Mouse (Mus musculus) forebrain, embryonic 13.5 days (tissue): ENCODE results near the gene Tmem121b. TPM values are rescaled to one million over a fixed set of nuclear protein-coding genes. Genes with fewer than 3 reads are reported as not detected.

ENCODE experiments used
- ATAC-seq: fragments of 200-750 bp; cut with Nextera tagmentation; 2 replicates; pipeline ENCODE4 v1.8.0; 2017
- H3K27ac ChIP-seq: fragments of 300-500 bp; sonication (generic); 2 replicates; pipeline ENCODE4 v1.5.1; 2015; ENCODE audit warnings: inconsistent platforms, mild to moderate bottlenecking, moderate library complexity
- H3K27me3 ChIP-seq: fragments of 300-500 bp; sonication (generic); 2 replicates; pipeline ENCODE4 v1.6.1; 2015; ENCODE audit warnings: mild to moderate bottlenecking, inconsistent platforms
- H3K36me3 ChIP-seq: fragments of 300-500 bp; sonication (generic); 2 replicates; pipeline ENCODE4 v1.6.1; 2015; ENCODE audit warnings: mild to moderate bottlenecking, inconsistent platforms; ENCODE audit not compliant: poor library complexity, severe bottlenecking
- H3K4me1 ChIP-seq: fragments of 300-500 bp; sonication (generic); 2 replicates; pipeline ENCODE4 v1.6.1; 2015; ENCODE audit warnings: inconsistent platforms
- H3K4me2 ChIP-seq: fragments of 300-500 bp; sonication (generic); 2 replicates; pipeline ENCODE4 v1.6.1; 2015; ENCODE audit warnings: inconsistent platforms, mild to moderate bottlenecking, moderate library complexity
- H3K4me3 ChIP-seq: fragments of 300-500 bp; sonication (generic); 2 replicates; pipeline ENCODE4 v1.5.1; 2015; ENCODE audit warnings: mild to moderate bottlenecking, inconsistent platforms
- H3K9ac ChIP-seq: fragments of 300-500 bp; sonication (generic); 2 replicates; pipeline ENCODE4 v1.6.1; 2015; ENCODE audit warnings: mild to moderate bottlenecking, inconsistent platforms
- H3K9me3 ChIP-seq: fragments of 300-500 bp; sonication (generic); replicated peaks from 2 replicates; pipeline ENCODE4 v1.6.1; 2016; ENCODE audit warnings: inconsistent platforms
- WGBS: fragments of 180-500 bp; shearing (Covaris S2); methylation state at CpG from one replicate; pipeline ENCODE4 v1.1.7; 2015; 5-methylcytosine and 5-hydroxymethylcytosine counted together
- polyA plus RNA-seq: library from polyadenylated mRNA; unstranded; fragments of >200 nt; fragmentation: Nextera tagmentation; extraction: Ambion mirVana; gene quantifications from 2 replicates; pipeline ENCODE4 v1.2.1, GENCODE M21; 2015

Gene Tmem121b
- polyA plus RNA-seq, 1 experiment from 2014 or later = 2.0 TPM

GRCm38 (mm10) chr6:120463086-120463871 lies 30.3 kb downstream of the Tmem121b start, which contains the start of gene Il17ra:
Gene Il17ra (plus strand): TSS chr6:120463247.
- Histone ChIP-seq H3K4me2 (peak within 1 kb of the TSS; percentile 70), H3K4me1 (peaks cover 14% of the 10 kb centered on the region), H3K4me3 (peak within 1 kb of the TSS; percentile 56), H3K9me3 (no peaks in the 10 kb centered on the region), H3K9ac (peak within 1 kb of the TSS; percentile 68), H3K27ac (no peak within 1 kb of the TSS), H3K27me3 (peaks cover 48% of the 10 kb centered on the region), H3K36me3 (no peaks in the 10 kb centered on the region)
- WGBS = 1% methylated on average over 77 of the region's 90 CpGs
- peak; percentile 88 for ATAC-seq

- WGBS = 56% methylated on average over 6 of the region's 6 CpGs
- Histone ChIP-seq H3K4me3 (no peak overlapping the region), H3K9ac (no peak overlapping the region), H3K4me1 (peaks cover 14% of the 10 kb centered on the region), H3K27ac (no peak overlapping the region), H3K27me3 (peaks cover 48% of the 10 kb centered on the region), H3K36me3 (no peaks in the 10 kb centered on the region), H3K4me2 (no peak overlapping the region), H3K9me3 (no peaks in the 10 kb centered on the region)
- ATAC-seq = no peak
These were observed 31.4 kb downstream of the Tmem121b start for GRCm38 (mm10) chr6:120462251-120462650.

GRCm38 (mm10) chr6:120461217-120461616 lies 32.4 kb downstream of the Tmem121b start:
- peaks cover 14% of the 10 kb centered on the region for H3K4me1 ChIP-seq
- H3K9me3 ChIP-seq = no peaks in the 10 kb centered on the region
- no peak overlapping the region for H3K27ac ChIP-seq
- H3K36me3 ChIP-seq = no peaks in the 10 kb centered on the region
- peaks cover 46% of the 10 kb centered on the region for H3K27me3 ChIP-seq
- no peak overlapping the region for H3K4me2 ChIP-seq
- no peak overlapping the region for H3K4me3 ChIP-seq
- no peak for ATAC-seq
- 71% methylated on average over 15 of the region's 15 CpGs for WGBS
- H3K9ac ChIP-seq = no peak overlapping the region

GRCm38 (mm10) chr6:120457751-120458150 lies 35.9 kb downstream of the Tmem121b start:
- H3K9ac ChIP-seq = no peak overlapping the region
- H3K4me2 ChIP-seq = no peak overlapping the region
- no peak overlapping the region for H3K27ac ChIP-seq
- H3K9me3 ChIP-seq = no peaks in the 10 kb centered on the region
- ATAC-seq = no peak
- no peaks in the 10 kb centered on the region for H3K36me3 ChIP-seq
- H3K27me3 ChIP-seq = peaks cover 18% of the 10 kb centered on the region
- H3K4me1 ChIP-seq = no peaks in the 10 kb centered on the region
- H3K4me3 ChIP-seq = no peak overlapping the region
- WGBS = 91% methylated on average over 5 of the region's 5 CpGs

GRCm38 (mm10) chr6:120457074-120457473 lies 36.5 kb downstream of the Tmem121b start:
- ATAC-seq = no peak
- H3K9me3 ChIP-seq = no peaks in the 10 kb centered on the region
- H3K27me3 ChIP-seq = peaks cover 11% of the 10 kb centered on the region
- H3K4me2 ChIP-seq = no peak overlapping the region
- WGBS = 69% methylated on average over 7 of the region's 7 CpGs
- H3K36me3 ChIP-seq = no peaks in the 10 kb centered on the region
- H3K27ac ChIP-seq = no peak overlapping the region
- H3K4me3 ChIP-seq = no peak overlapping the region
- no peak overlapping the region for H3K9ac ChIP-seq
- H3K4me1 ChIP-seq = no peaks in the 10 kb centered on the region

GRCm38 (mm10) chr6:120454627-120455077 lies 39.0 kb downstream of the Tmem121b start:
- no peaks in the 10 kb centered on the region for H3K4me1 ChIP-seq
- ATAC-seq = no peak
- H3K9ac ChIP-seq = no peak overlapping the region
- no peaks in the 10 kb centered on the region for H3K27me3 ChIP-seq
- WGBS = 73% methylated on average over 11 of the region's 11 CpGs
- no peak overlapping the region for H3K4me2 ChIP-seq
- H3K36me3 ChIP-seq = no peaks in the 10 kb centered on the region
- no peaks in the 10 kb centered on the region for H3K9me3 ChIP-seq
- H3K4me3 ChIP-seq = no peak overlapping the region
- H3K27ac ChIP-seq = no peak overlapping the region

GRCm38 (mm10) chr6:120453556-120453955 lies 40.1 kb downstream of the Tmem121b start:
- Histone ChIP-seq H3K4me1 (no peaks in the 10 kb centered on the region), H3K9me3 (no peaks in the 10 kb centered on the region), H3K9ac (no peak overlapping the region), H3K4me3 (no peak overlapping the region), H3K27me3 (no peaks in the 10 kb centered on the region), H3K27ac (no peak overlapping the region), H3K36me3 (no peaks in the 10 kb centered on the region), H3K4me2 (no peak overlapping the region)
- WGBS = 88% methylated on average over 3 of the region's 3 CpGs
- no peak for ATAC-seq

GRCm38 (mm10) chr6:120453103-120453445 lies 40.5 kb downstream of the Tmem121b start:
- Histone ChIP-seq H3K4me1 (no peaks in the 10 kb centered on the region), H3K9me3 (no peaks in the 10 kb centered on the region), H3K4me3 (no peak overlapping the region), H3K36me3 (no peaks in the 10 kb centered on the region), H3K4me2 (no peak overlapping the region), H3K27ac (no peak overlapping the region), H3K9ac (no peak overlapping the region), H3K27me3 (no peaks in the 10 kb centered on the region)
- 85% methylated on average over 5 of the region's 5 CpGs for WGBS
- ATAC-seq = no peak

GRCm38 (mm10) chr6:120452384-120453102 lies 41.1 kb downstream of the Tmem121b start:
- WGBS = 88% methylated on average over 11 of the region's 11 CpGs
- no peak overlapping the region for H3K4me2 ChIP-seq

GRCm38 (mm10) chr6:120450208-120450607 lies 43.4 kb downstream of the Tmem121b start:
- Histone ChIP-seq H3K9ac (no peak overlapping the region), H3K4me2 (no peak overlapping the region), H3K36me3 (no peaks in the 10 kb centered on the region), H3K9me3 (no peaks in the 10 kb centered on the region), H3K4me3 (no peak overlapping the region), H3K4me1 (no peaks in the 10 kb centered on the region), H3K27ac (no peak overlapping the region), H3K27me3 (no peaks in the 10 kb centered on the region)
- 89% methylated on average over 3 of the region's 3 CpGs for WGBS
- no peak for ATAC-seq

More at GRCm38 (mm10) chr6:120452384-120453102, 41.1 kb downstream of the Tmem121b start:
- Histone ChIP-seq H3K27ac (no peak overlapping the region), H3K9ac (no peak overlapping the region), H3K27me3 (no peaks in the 10 kb centered on the region), H3K9me3 (no peaks in the 10 kb centered on the region), H3K36me3 (no peaks in the 10 kb centered on the region), H3K4me1 (no peaks in the 10 kb centered on the region), H3K4me3 (no peak overlapping the region)
- ATAC-seq = no peak

- no peaks in the 10 kb centered on the region for H3K9me3 ChIP-seq
- no peak overlapping the region for H3K4me3 ChIP-seq
- WGBS = 78% methylated on average over 14 of the region's 14 CpGs
- no peaks in the 10 kb centered on the region for H3K27me3 ChIP-seq
- H3K4me2 ChIP-seq = no peak overlapping the region
- no peaks in the 10 kb centered on the region for H3K4me1 ChIP-seq
- H3K27ac ChIP-seq = no peak overlapping the region
- no peak overlapping the region for H3K9ac ChIP-seq
- ATAC-seq = no peak
- H3K36me3 ChIP-seq = peaks cover 48% of the 10 kb centered on the region
These were observed 49.9 kb downstream of the Tmem121b start for GRCm38 (mm10) chr6:120443363-120444355.
